ENCODE assay signal across 11 mouse cellular contexts in genomic region chr4:148377368-148377767, GRCm38 (mm10).
DNase-seq lines count a peak whose midpoint lies in the region; ATAC-seq and TF ChIP-seq lines count a peak whose summit lies in the region.
"Had no signal": no experiment of that assay in that cellular context is flagged by ENCODE, and none has a peak within 500 bp of the region (broad histone marks: within the 10 kb centered on the region; RNA-seq: fewer than 3 reads in every experiment).

No protein-coding gene starts in this region.

- peaks cover 40% of the 10 kb centered on the region for H3K4me1 ChIP-seq in forebrain, embryonic 10.5 days
- H3K4me1 ChIP-seq in forebrain, postnatal 0 days (ENCODE audit: insufficient read depth), result no peaks in the 10 kb centered on the region
- H3K4me1 ChIP-seq in midbrain, embryonic 10.5 days, result peaks cover 42% of the 10 kb centered on the region
- H3K4me1 ChIP-seq in midbrain, postnatal 0 days (ENCODE audit: insufficient read depth, low read length), result no peaks in the 10 kb centered on the region
- peaks cover 14% of the 10 kb centered on the region for H3K4me1 ChIP-seq in forebrain, embryonic 16.5 days (replicated peaks; ENCODE audit: control insufficient read depth, insufficient read depth, low read length)
- H3K4me1 ChIP-seq in lung, adult 2 months (ENCODE audit: control insufficient read depth, insufficient read depth, low read length), result no peaks in the 10 kb centered on the region
- H3K4me1 ChIP-seq: stomach, embryonic 15.5 days had no signal

- H3K27ac ChIP-seq in forebrain, embryonic 10.5 days, result peak overlapping the region; percentile 75
- H3K27ac ChIP-seq in forebrain, postnatal 0 days (ENCODE audit: low read depth, low read length), result no peak overlapping the region
- peak overlapping the region; percentile 68 for H3K27ac ChIP-seq in midbrain, embryonic 10.5 days (replicated peaks)
- H3K27ac ChIP-seq in midbrain, postnatal 0 days (ENCODE audit: low read depth, low read length), result no peak overlapping the region
- no peak overlapping the region for H3K27ac ChIP-seq in forebrain, embryonic 16.5 days (ENCODE audit: low read length)
- H3K27ac ChIP-seq: limb, embryonic 13.5 days; stomach, embryonic 15.5 days had no signal

- no peak overlapping the region for H3K9ac ChIP-seq in forebrain, postnatal 0 days
- H3K9ac ChIP-seq in midbrain, postnatal 0 days (replicated peaks; ENCODE audit: low read length, poor library complexity, severe bottlenecking), result no peak overlapping the region
- H3K9ac ChIP-seq in forebrain, embryonic 16.5 days (replicated peaks; ENCODE audit: low read depth, low read length), result no peak overlapping the region
- H3K9ac ChIP-seq: limb, embryonic 13.5 days; stomach, embryonic 15.5 days had no signal

- intact Hi-C loops in left cerebral cortex, postnatal 36 days (cut with DNase I), result no loop called here

- no peak for TF ChIP-seq CTCF in forebrain, postnatal 0 days (IDR thresholded peaks at IDR 0.05; ENCODE audit: low read depth)
- TF ChIP-seq CTCF in midbrain, postnatal 0 days (IDR thresholded peaks at IDR 0.05), result no peak
- TF ChIP-seq CTCF in lung, adult 2 months (IDR thresholded peaks at IDR 0.05; ENCODE audit: insufficient read depth, low read length), result no peak

- H3K9me3 ChIP-seq in forebrain, embryonic 10.5 days, result peaks cover 13% of the 10 kb centered on the region; the same call in 1 of the 2 replicates
- no peaks in the 10 kb centered on the region for H3K9me3 ChIP-seq in forebrain, postnatal 0 days (ENCODE audit: low read length)
- H3K9me3 ChIP-seq in midbrain, embryonic 10.5 days (replicated peaks), result peaks cover 14% of the 10 kb centered on the region
- H3K9me3 ChIP-seq in midbrain, postnatal 0 days (ENCODE audit: low read length), result no peaks in the 10 kb centered on the region
- no peaks in the 10 kb centered on the region for H3K9me3 ChIP-seq in forebrain, embryonic 16.5 days (ENCODE audit: control insufficient read depth, low read length)
- H3K9me3 ChIP-seq: limb, embryonic 13.5 days; stomach, embryonic 15.5 days had no signal

- DNase-seq in forebrain, embryonic 10.5 days (ENCODE audit: extremely low spot score, low spot score), result no peak
- DNase-seq in forebrain, postnatal 0 days, result no peak
- no peak for DNase-seq in midbrain, embryonic 10.5 days (ENCODE audit: low spot score)
- DNase-seq in midbrain, postnatal 0 days (ENCODE audit: low spot score), result no peak
- DNase-seq in left cerebral cortex, postnatal 36 days (ENCODE audit: low spot score in 2 of 2), result no peak
- DNase-seq in lung, adult 2 months, result no peak

- H3K4me3 ChIP-seq in forebrain, embryonic 10.5 days, result no peak overlapping the region
- no peak overlapping the region for H3K4me3 ChIP-seq in forebrain, postnatal 0 days (ENCODE audit: low read depth, low read length)
- H3K4me3 ChIP-seq in midbrain, embryonic 10.5 days, result no peak overlapping the region
- H3K4me3 ChIP-seq in midbrain, postnatal 0 days (ENCODE audit: low read depth, low read length), result no peak overlapping the region
- no peak overlapping the region for H3K4me3 ChIP-seq in forebrain, embryonic 16.5 days (replicated peaks; ENCODE audit: low read length)
- H3K4me3 ChIP-seq in myocyte, result no peak overlapping the region
- H3K4me3 ChIP-seq in lung, adult 2 months (replicated peaks; ENCODE audit: extremely low read depth, low read depth, low read length), result no peak overlapping the region
- H3K4me3 ChIP-seq: limb, embryonic 13.5 days; stomach, embryonic 15.5 days had no signal

- WGBS in forebrain, embryonic 10.5 days, result 51% methylated on average over 8 of the region's 8 CpGs
- 38% methylated on average over 8 of the region's 8 CpGs for WGBS in forebrain, postnatal 0 days
- 58% methylated on average over 8 of the region's 8 CpGs for WGBS in midbrain, embryonic 10.5 days
- WGBS in midbrain, postnatal 0 days, result 43% methylated on average over 8 of the region's 8 CpGs
- 31% methylated on average over 8 of the region's 8 CpGs for WGBS in forebrain, embryonic 16.5 days
- WGBS in lung, adult 2 months, result 51% methylated on average over 8 of the region's 8 CpGs

- no peak overlapping the region for H3K4me2 ChIP-seq in forebrain, postnatal 0 days (ENCODE audit: low read depth)
- H3K4me2 ChIP-seq in midbrain, postnatal 0 days (ENCODE audit: low read depth, low read length, poor library complexity, severe bottlenecking), result no peak overlapping the region
- no peak overlapping the region for H3K4me2 ChIP-seq in forebrain, embryonic 16.5 days (ENCODE audit: low read length)
- H3K4me2 ChIP-seq in myocyte (ENCODE audit: low read depth), result peak overlapping the region; percentile 12
- H3K4me2 ChIP-seq: limb, embryonic 13.5 days; stomach, embryonic 15.5 days had no signal

- no peak for ATAC-seq in forebrain, postnatal 0 days
- ATAC-seq in midbrain, postnatal 0 days (ENCODE audit: low FRiP score), result no peak
- peak; percentile 28; the same call in 1 of the 2 replicates for ATAC-seq in forebrain, embryonic 16.5 days
- ATAC-seq: Patski had no signal

- H3K27me3 ChIP-seq in forebrain, embryonic 10.5 days (ENCODE audit: poor library complexity, severe bottlenecking), result no peaks in the 10 kb centered on the region
- H3K27me3 ChIP-seq in forebrain, postnatal 0 days (ENCODE audit: insufficient read depth, low read length), result no peaks in the 10 kb centered on the region
- peaks cover 6% of the 10 kb centered on the region; the same call in 1 of the 2 replicates for H3K27me3 ChIP-seq in midbrain, embryonic 10.5 days (ENCODE audit: low read depth, poor library complexity, severe bottlenecking)
- no peaks in the 10 kb centered on the region for H3K27me3 ChIP-seq in midbrain, postnatal 0 days (ENCODE audit: insufficient read depth, low read length)
- H3K27me3 ChIP-seq in forebrain, embryonic 16.5 days (replicated peaks; ENCODE audit: control insufficient read depth, insufficient read depth, low read length), result no peaks in the 10 kb centered on the region
- H3K27me3 ChIP-seq in myocyte (ENCODE audit: control insufficient read depth, insufficient read depth, insufficient read length), result no peaks in the 10 kb centered on the region
- H3K27me3 ChIP-seq: limb, embryonic 13.5 days; Patski; stomach, embryonic 15.5 days had no signal

- H3K79me2 ChIP-seq in myocyte (ENCODE audit: control insufficient read depth, insufficient read depth), result no peaks in the 10 kb centered on the region

- H3ac ChIP-seq in myocyte (ENCODE audit: control insufficient read depth, insufficient read length), result no peak overlapping the region

- no peak for TF ChIP-seq POLR2A in myocyte (IDR thresholded peaks at IDR 0.05; ENCODE audit: insufficient read length, low read depth)
- no peak for TF ChIP-seq POLR2A in lung, adult 2 months (IDR thresholded peaks at IDR 0.05; ENCODE audit: borderline replicate concordance, extremely low read depth, low read depth, low read length)

- no peaks in the 10 kb centered on the region for H3K36me3 ChIP-seq in forebrain, embryonic 10.5 days (replicated peaks)
- H3K36me3 ChIP-seq in forebrain, postnatal 0 days (ENCODE audit: insufficient read depth), result no peaks in the 10 kb centered on the region
- H3K36me3 ChIP-seq in midbrain, embryonic 10.5 days, result no peaks in the 10 kb centered on the region; the same call in 1 of the 2 replicates
- H3K36me3 ChIP-seq in midbrain, postnatal 0 days (ENCODE audit: insufficient read depth, low read length), result no peaks in the 10 kb centered on the region
- H3K36me3 ChIP-seq in forebrain, embryonic 16.5 days (ENCODE audit: control insufficient read depth, insufficient read depth), result no peaks in the 10 kb centered on the region
- H3K36me3 ChIP-seq in myocyte (ENCODE audit: control insufficient read depth, insufficient read depth), result no peaks in the 10 kb centered on the region
- H3K36me3 ChIP-seq: limb, embryonic 13.5 days; stomach, embryonic 15.5 days had no signal

TF ChIP-seq in myocyte, 11 proteins besides CTCF, POLR2A, EP300 and RAD21:
- TF ChIP-seq USF1 (IDR thresholded peaks at IDR 0.05; ENCODE audit: low read depth), result no peak
- TF ChIP-seq MYOG (IDR thresholded peaks at IDR 0.05; ENCODE audit: control insufficient read depth in 1 of 3, insufficient read depth in 1 of 3, insufficient read length in 2 of 3, low read depth in 2 of 3), result no peak
- TF ChIP-seq MAX (IDR thresholded peaks at IDR 0.05; ENCODE audit: low read depth), result no peak
- TF ChIP-seq POLR2AphosphoS2 (IDR thresholded peaks at IDR 0.05; ENCODE audit: insufficient read length, low read depth), result no peak
- no peak for TF ChIP-seq E2F4 (IDR thresholded peaks at IDR 0.05; ENCODE audit: insufficient read depth)
- no peak for TF ChIP-seq TCF12 (IDR thresholded peaks at IDR 0.05; ENCODE audit: insufficient read depth, poor library complexity, severe bottlenecking)
- TF ChIP-seq CEBPB (IDR thresholded peaks at IDR 0.05; ENCODE audit: insufficient read depth, poor library complexity, severe bottlenecking), result no peak
- no peak for TF ChIP-seq REST (IDR thresholded peaks at IDR 0.05; ENCODE audit: insufficient read depth, insufficient read length)
- no peak for TF ChIP-seq TCF3 (IDR thresholded peaks at IDR 0.05; ENCODE audit: insufficient read length, low read depth)
- no peak for TF ChIP-seq MYOD1 (IDR thresholded peaks at IDR 0.05; ENCODE audit: control insufficient read depth in 1 of 3, insufficient read length in 2 of 3, low read depth in 2 of 3)
- TF ChIP-seq SRF (IDR thresholded peaks at IDR 0.05; ENCODE audit: control insufficient read depth, insufficient read length, low read depth), result no peak

Comparison
In these comparisons a context has a peak if more than half of its experiments do, and no peak if none do; other contexts are left out.
1. H3K27ac ChIP-seq: peak in forebrain, embryonic 10.5 days (single experiment) and midbrain, embryonic 10.5 days (single experiment); none in forebrain, postnatal 0 days (single experiment), midbrain, postnatal 0 days (single experiment) and forebrain, embryonic 16.5 days (single experiment).